Mouse (Mus musculus): ENCODE measurements at regions not wholly inside any gene's neighbourhood (a gene's known extent, or its start where the extent isn't known, plus 50 kb on each side); places are given as distances from the start of the nearest gene placed in this dataset.

GRCm38 (mm10) chr3:148682445-148682994 lies 307.8 kb downstream of the Adgrl2 start:
- TF ChIP-seq POLR2A (IDR thresholded peaks at IDR 0.05; ENCODE audit: control insufficient read depth, low read depth, low read length) (no peak), CTCF (IDR thresholded peaks at IDR 0.05; ENCODE audit: control insufficient read depth, insufficient read depth, insufficient replicate concordance, low read depth, low read length) (no peak)
- Histone ChIP-seq H3K36me3 (ENCODE audit: control insufficient read depth, insufficient read depth, low read length) (no peaks in the 10 kb centered on the region), H3K27me3 (ENCODE audit: control insufficient read depth, insufficient read depth, low read length) (no peaks in the 10 kb centered on the region), H3K4me3 (ENCODE audit: control insufficient read depth, low read depth, low read length) (no peak overlapping the region), H3K4me1 (ENCODE audit: control insufficient read depth, insufficient read depth, low read length) (no peaks in the 10 kb centered on the region), H3K27ac (ENCODE audit: control insufficient read depth, insufficient read depth, low read depth, low read length) (no peak overlapping the region)

DNA sequence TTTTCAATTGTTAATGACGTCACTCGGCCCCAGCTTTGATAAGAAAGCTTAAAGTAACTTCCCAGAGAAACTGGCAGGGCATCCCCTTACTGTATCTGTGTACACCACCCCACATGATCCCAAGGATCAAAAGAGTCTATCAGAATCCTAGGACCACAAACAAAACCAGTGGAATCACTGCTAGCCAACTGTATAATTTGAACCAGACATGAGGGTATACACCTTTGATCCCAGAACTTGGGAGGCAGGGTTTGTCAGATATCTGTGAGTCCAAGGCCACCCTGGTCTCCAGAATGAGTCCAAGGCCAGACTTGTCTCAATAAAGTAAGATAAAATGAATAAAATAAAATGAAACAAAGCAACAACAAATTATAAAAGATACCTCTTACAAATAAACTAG lies 309.2 kb downstream of the Adgrl2 start:
- no peaks in the 10 kb centered on the region for H3K36me3 ChIP-seq (ENCODE audit: control insufficient read depth, insufficient read depth, low read length)
- H3K27me3 ChIP-seq (ENCODE audit: control insufficient read depth, insufficient read depth, low read length), result no peaks in the 10 kb centered on the region
- TF ChIP-seq CTCF (IDR thresholded peaks at IDR 0.05; ENCODE audit: control insufficient read depth, insufficient read depth, insufficient replicate concordance, low read depth, low read length) (no peak), POLR2A (IDR thresholded peaks at IDR 0.05; ENCODE audit: control insufficient read depth, low read depth, low read length) (no peak)
- no peak overlapping the region for H3K4me3 ChIP-seq (ENCODE audit: control insufficient read depth, low read depth, low read length)
- no peaks in the 10 kb centered on the region for H3K4me1 ChIP-seq (ENCODE audit: control insufficient read depth, insufficient read depth, low read length)
- H3K27ac ChIP-seq (ENCODE audit: control insufficient read depth, insufficient read depth, low read depth, low read length), result peak overlapping the region; percentile 27

DNA sequence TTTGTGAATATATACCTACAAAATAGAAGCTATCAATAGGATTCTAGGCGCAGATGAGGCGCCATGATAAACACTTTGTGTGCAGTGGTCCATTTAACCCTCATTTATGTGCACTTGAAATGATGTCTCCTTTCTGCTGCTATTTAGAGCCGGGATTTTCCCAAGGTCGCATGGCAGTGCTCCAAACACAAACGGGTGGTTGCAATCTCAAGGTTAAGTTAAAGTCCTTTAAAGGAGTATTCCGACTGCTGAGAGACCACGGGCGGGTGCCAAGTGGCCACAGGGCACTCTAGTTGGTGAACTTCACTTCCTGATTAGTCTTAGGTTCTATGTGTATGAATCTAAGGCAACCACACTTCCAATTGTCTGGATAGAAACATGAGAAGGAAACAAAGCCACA lies 309.6 kb downstream of the Adgrl2 start:
- Histone ChIP-seq H3K4me3 (ENCODE audit: control insufficient read depth, low read depth, low read length) (no peak overlapping the region), H3K27ac (ENCODE audit: control insufficient read depth, insufficient read depth, low read depth, low read length) (peak overlapping the region; percentile 27), H3K4me1 (ENCODE audit: control insufficient read depth, insufficient read depth, low read length) (no peaks in the 10 kb centered on the region), H3K27me3 (ENCODE audit: control insufficient read depth, insufficient read depth, low read length) (no peaks in the 10 kb centered on the region), H3K36me3 (ENCODE audit: control insufficient read depth, insufficient read depth, low read length) (no peaks in the 10 kb centered on the region)
- TF ChIP-seq POLR2A (IDR thresholded peaks at IDR 0.05; ENCODE audit: control insufficient read depth, low read depth, low read length), result no peak
- no peak for TF ChIP-seq CTCF (IDR thresholded peaks at IDR 0.05; ENCODE audit: control insufficient read depth, insufficient read depth, insufficient replicate concordance, low read depth, low read length)

DNA sequence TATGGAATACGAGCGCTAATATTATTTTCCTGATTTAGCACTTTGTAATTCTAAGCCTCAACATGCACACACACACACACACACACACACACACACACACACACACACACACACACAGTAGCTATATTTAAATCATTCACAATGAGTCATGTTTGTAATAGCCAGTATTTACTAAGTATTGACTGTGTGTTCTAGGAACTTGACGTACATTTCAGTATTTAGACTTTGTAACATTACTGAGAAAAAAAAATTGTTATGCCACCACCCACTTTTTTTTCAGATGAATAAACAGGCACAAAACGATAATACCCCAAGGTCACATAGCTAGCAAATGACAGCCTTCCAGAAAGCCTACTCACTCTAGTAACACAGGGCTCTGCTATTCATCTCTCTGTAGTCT lies 310.3 kb downstream of the Adgrl2 start:
- Histone ChIP-seq H3K27ac (ENCODE audit: control insufficient read depth, insufficient read depth, low read depth, low read length) (no peak overlapping the region), H3K4me3 (ENCODE audit: control insufficient read depth, low read depth, low read length) (no peak overlapping the region), H3K27me3 (ENCODE audit: control insufficient read depth, insufficient read depth, low read length) (no peaks in the 10 kb centered on the region), H3K4me1 (ENCODE audit: control insufficient read depth, insufficient read depth, low read length) (no peaks in the 10 kb centered on the region), H3K36me3 (ENCODE audit: control insufficient read depth, insufficient read depth, low read length) (no peaks in the 10 kb centered on the region)
- TF ChIP-seq CTCF (IDR thresholded peaks at IDR 0.05; ENCODE audit: control insufficient read depth, insufficient read depth, insufficient replicate concordance, low read depth, low read length) (no peak), POLR2A (IDR thresholded peaks at IDR 0.05; ENCODE audit: control insufficient read depth, low read depth, low read length) (no peak)

DNA sequence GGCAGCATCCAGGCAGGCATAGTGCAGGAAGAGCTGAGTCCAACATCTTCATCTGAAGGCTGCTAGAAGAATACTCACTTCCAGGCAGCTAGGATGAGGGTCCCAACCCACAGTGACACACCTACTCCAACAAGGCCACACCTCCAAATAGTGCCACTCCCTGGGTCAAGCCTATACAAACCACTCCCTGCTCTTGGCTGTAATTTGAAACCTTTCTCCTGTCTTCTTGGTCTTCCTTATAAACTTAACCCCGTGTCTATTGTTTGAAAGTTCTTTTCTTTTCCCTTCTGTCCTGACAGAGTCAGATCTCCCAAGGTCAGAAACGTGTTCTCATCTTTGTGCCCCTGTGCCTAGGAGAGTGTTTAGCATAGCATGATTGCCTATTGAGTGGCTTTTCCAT lies 311.2 kb downstream of the Adgrl2 start:
- H3K4me3 ChIP-seq (ENCODE audit: control insufficient read depth, low read depth, low read length), result no peak overlapping the region
- no peak overlapping the region for H3K27ac ChIP-seq (ENCODE audit: control insufficient read depth, insufficient read depth, low read depth, low read length)
- no peaks in the 10 kb centered on the region for H3K27me3 ChIP-seq (ENCODE audit: control insufficient read depth, insufficient read depth, low read length)
- TF ChIP-seq POLR2A (IDR thresholded peaks at IDR 0.05; ENCODE audit: control insufficient read depth, low read depth, low read length), result no peak
- no peaks in the 10 kb centered on the region for H3K36me3 ChIP-seq (ENCODE audit: control insufficient read depth, insufficient read depth, low read length)
- no peaks in the 10 kb centered on the region for H3K4me1 ChIP-seq (ENCODE audit: control insufficient read depth, insufficient read depth, low read length)

GRCm38 (mm10) chr3:148676025-148676424 lies 314.3 kb downstream of the Adgrl2 start:
- TF ChIP-seq POLR2A (IDR thresholded peaks at IDR 0.05; ENCODE audit: control insufficient read depth, low read depth, low read length), result no peak
- TF ChIP-seq CTCF (IDR thresholded peaks at IDR 0.05; ENCODE audit: control insufficient read depth, insufficient read depth, insufficient replicate concordance, low read depth, low read length), result no peak
- H3K36me3 ChIP-seq (ENCODE audit: control insufficient read depth, insufficient read depth, low read length), result no peaks in the 10 kb centered on the region
- H3K4me3 ChIP-seq (ENCODE audit: control insufficient read depth, low read depth, low read length), result no peak overlapping the region
- no peak overlapping the region for H3K27ac ChIP-seq (ENCODE audit: control insufficient read depth, insufficient read depth, low read depth, low read length)
- no peaks in the 10 kb centered on the region for H3K4me1 ChIP-seq (ENCODE audit: control insufficient read depth, insufficient read depth, low read length)
- no peaks in the 10 kb centered on the region for H3K27me3 ChIP-seq (ENCODE audit: control insufficient read depth, insufficient read depth, low read length)

DNA sequence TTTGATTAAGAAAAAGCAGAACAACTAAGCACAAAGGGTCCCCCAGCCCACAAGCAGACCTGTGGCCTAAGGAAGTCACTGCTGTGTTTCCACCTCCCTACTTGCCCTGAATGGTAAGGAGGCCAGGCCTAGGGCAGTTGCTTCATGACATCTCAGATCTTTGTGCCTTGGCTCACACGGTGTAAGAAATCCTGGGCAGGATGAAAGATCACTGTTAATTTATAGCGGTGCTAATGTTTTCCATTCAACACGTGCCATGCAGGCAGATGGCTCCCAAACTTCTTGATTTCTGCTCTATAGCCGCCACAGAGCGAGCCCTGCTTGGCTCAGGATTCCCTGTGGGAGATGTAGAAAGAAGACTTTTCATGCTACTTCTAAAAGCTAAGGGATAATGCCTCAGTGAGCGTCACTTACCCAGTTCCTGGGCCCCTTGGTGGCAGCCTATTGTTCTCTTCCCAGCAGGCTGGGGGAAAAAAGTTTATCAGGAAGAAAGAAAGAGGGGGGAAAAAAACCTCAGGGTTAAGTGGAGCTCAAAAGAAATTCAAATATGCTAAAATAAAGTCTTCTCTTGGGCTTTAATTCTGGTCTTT lies 327.4 kb downstream of the Adgrl2 start:
- Histone ChIP-seq H3K4me3 (ENCODE audit: control insufficient read depth, low read depth, low read length) (no peak overlapping the region), H3K36me3 (ENCODE audit: control insufficient read depth, insufficient read depth, low read length) (no peaks in the 10 kb centered on the region), H3K4me1 (ENCODE audit: control insufficient read depth, insufficient read depth, low read length) (no peaks in the 10 kb centered on the region), H3K27ac (ENCODE audit: control insufficient read depth, insufficient read depth, low read depth, low read length) (no peak overlapping the region), H3K27me3 (ENCODE audit: control insufficient read depth, insufficient read depth, low read length) (no peaks in the 10 kb centered on the region)
- TF ChIP-seq CTCF (IDR thresholded peaks at IDR 0.05; ENCODE audit: control insufficient read depth, insufficient read depth, insufficient replicate concordance, low read depth, low read length) (no peak), POLR2A (IDR thresholded peaks at IDR 0.05; ENCODE audit: control insufficient read depth, low read depth, low read length) (no peak)

GRCm38 (mm10) chr3:148659024-148659423 lies 331.3 kb downstream of the Adgrl2 start:
- Histone ChIP-seq H3K27me3 (ENCODE audit: control insufficient read depth, insufficient read depth, low read length) (no peaks in the 10 kb centered on the region), H3K36me3 (ENCODE audit: control insufficient read depth, insufficient read depth, low read length) (no peaks in the 10 kb centered on the region), H3K4me1 (ENCODE audit: control insufficient read depth, insufficient read depth, low read length) (no peaks in the 10 kb centered on the region), H3K27ac (ENCODE audit: control insufficient read depth, insufficient read depth, low read depth, low read length) (no peak overlapping the region), H3K4me3 (ENCODE audit: control insufficient read depth, low read depth, low read length) (no peak overlapping the region)
- TF ChIP-seq CTCF (IDR thresholded peaks at IDR 0.05; ENCODE audit: control insufficient read depth, insufficient read depth, insufficient replicate concordance, low read depth, low read length) (no peak), POLR2A (IDR thresholded peaks at IDR 0.05; ENCODE audit: control insufficient read depth, low read depth, low read length) (no peak)

Measured in testis, adult 2 months (tissue).